Mouse (Mus musculus) layer of hippocampus, adult 8-10 months (tissue): Measurements from ENCODE around the gene Tlcd1. TPM values are rescaled to one million over a fixed set of nuclear protein-coding genes. Genes with fewer than 3 reads are reported as not detected.
A peak's percentile ranks its signal among the peaks of the same experiment; 100 is the strongest.

ENCODE experiments used
- DNase-seq, 2 experiments: peaks; one replicate each; pipeline ENCODE4 v3.0.0; 2022; ENCODE audit warnings: low spot score in 2 of 2
- microRNA-seq, 2 experiments: library from miRNA; unstranded; fragments of <30 nt; microRNA quantifications; one replicate each; pipeline ENCODE4 v1.2.0; 2022
- total RNA-seq, 4 experiments: library from RNA; stranded (reverse); gene quantifications; 2 replicates each; pipeline ENCODE4 v1.2.4; 2022

Tlcd1 gene
- total RNA-seq, 4 experiments from 2014 or later, result 16.6 to 24.8 (median 23.8) TPM

GRCm38 (mm10) chr11:78202372-78202771 lies 25.9 kb downstream of the Tlcd1 start:
- no peak for DNase-seq

- DNase-seq, result no peak
These were observed 27.8 kb downstream of the Tlcd1 start for GRCm38 (mm10) chr11:78204287-78204686.

- no peak for DNase-seq
These were observed 29.1 kb downstream of the Tlcd1 start for GRCm38 (mm10) chr11:78205361-78206206.

- DNase-seq, result no peak
These were observed 30.7 kb downstream of the Tlcd1 start for GRCm38 (mm10) chr11:78207190-78207589.

GRCm38 (mm10) chr11:78209886-78210285 lies 33.4 kb downstream of the Tlcd1 start:
- DNase-seq, result no peak

DNA sequence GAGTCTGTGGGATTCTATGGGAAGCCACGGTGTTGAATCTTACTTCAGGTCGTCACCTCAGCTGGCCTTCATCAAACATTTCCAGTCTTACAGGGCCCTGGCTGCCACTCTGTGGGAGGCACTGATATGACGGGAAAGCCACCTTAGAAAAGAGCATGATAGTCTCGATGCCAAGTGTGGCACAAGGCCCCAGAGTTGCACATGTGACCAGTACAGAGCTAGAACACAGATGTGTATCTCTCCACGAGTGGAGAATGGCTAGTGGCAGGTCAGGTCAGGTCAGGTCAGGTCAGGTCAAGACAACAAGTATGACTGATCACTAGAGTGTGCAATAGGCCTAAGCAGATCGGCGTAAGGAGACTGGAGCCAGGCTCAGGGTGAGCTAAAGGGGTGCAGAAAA lies 34.1 kb downstream of the Tlcd1 start:
- DNase-seq, result no peak

DNA sequence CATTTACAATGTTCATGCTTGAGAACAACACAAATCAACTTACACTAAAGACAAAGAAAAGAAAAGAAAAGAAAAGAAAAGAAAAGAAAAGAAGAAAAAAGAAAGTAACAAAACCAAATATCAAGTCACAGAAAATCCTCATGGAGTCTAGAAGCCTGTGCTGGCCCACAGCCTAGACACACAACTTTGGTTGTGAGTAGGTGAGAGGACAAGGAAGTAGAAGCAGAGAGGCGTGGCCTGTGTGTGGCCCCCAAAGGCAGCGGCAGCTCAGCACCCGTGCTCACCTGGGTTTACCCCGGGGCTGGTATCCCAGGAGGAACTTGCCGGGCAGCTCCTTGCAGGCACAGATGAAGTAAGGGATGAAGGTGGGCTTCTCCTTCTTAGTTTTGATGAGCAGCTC lies 35.0 kb downstream of the Tlcd1 start:
- DNase-seq, result no peak

DNA sequence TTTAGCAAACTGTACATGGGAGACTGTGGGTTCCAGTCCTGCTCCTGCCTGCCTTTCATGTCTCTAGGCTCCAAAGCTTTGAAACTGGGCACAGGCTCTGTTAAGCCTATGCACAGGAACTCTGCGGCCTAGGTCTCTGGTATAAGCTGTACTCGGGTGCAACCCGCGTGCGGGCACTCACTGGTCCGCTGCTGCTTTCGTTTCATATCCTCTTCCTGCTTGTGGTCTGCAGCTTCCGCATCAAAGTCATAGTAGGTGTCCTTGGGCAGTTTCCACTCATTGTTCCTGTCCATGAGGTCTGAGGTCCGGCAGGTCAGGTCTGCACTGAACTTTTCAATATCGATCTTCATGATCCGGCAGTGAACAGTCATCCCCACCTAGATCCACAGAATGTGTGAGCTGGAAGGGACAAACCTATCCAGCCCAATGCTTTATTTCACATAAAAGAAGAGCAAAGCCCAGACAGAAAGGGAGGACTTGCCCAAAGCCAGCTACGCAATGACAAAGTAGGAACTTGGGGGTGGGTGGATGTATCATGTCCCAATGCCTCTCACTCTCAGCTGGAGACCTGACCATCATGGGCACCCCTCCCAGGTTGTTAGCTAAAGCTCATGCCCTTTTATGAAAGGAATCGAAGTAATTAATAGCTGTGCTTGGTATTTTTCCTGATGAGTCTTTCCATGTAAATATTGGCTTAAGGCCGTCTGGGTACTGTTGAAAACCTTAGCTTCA lies 36.7 kb downstream of the Tlcd1 start:
- no peak for DNase-seq

DNA sequence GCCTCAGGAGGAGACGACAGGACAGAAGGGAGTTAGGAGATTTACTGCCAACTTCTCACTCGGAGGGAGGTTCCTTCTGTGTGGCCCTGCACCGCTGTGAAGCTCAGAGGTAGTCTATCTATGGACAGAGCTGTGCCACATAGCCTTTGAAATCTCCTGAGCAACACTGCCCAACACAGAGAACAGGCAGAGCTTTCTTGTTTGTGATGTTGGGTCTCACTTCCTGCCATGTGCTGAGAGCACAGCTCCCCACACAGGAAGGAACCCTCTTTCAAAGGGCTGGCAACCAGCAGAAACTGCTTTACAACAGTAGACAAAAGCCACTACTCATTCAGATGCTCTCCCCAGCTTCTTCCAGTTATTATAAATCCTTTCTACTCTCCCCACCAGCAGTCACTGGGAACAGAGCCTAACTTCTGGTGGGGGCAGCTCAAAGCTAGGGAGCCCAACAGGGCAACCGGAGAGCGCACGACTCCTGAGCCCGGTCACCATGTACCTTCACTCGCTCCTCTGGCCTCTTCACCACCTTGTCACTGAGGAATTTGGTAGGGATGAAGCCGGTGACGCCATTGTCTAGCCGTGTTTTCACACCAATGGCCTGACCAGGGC lies 39.3 kb downstream of the Tlcd1 start:
- peak in 1 of 2 experiments; percentile 56 for DNase-seq

DNA sequence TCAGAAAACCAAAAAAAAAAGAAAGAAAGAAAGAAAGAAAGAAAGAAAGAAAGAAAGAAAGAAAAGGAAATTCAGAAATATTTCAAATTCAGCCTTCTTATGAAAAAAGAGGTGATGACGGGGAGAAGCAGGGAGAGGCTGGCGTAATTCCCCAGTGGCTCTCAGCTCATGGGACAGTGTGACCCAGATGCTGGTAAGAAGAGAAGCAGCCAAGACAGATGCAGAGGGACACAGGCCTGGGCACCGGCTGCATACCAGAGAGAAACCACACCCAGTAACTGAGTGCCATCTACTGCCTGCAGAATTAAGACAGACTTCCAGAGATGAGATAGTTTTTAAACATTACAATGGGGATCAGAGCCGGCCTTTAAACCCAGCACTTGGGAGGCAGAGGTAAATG lies 47.1 kb downstream of the Tlcd1 start:
- DNase-seq, result no peak

Small RNA genes within 50 kb of the gene (microRNA-seq; reads per million reads assigned to microRNA genes)
- 0 to 0.96 reads per million in 2 experiments for gene Mir7653

Other genes starting within 250 kb of the Tlcd1 start
- gene Sez6, start 245.9 kb upstream of the Tlcd1 start, total RNA-seq, result 100 to 1,000 TPM; 139 to 164 (median 153) TPM
- gene Phf12, start 194.0 kb upstream of the Tlcd1 start, total RNA-seq, result 10 to 100 TPM; 56.1 to 64.4 (median 61.1) TPM
- 1 to 10 TPM; 4.0 to 5.2 (median 4.8) TPM for gene Dhrs13, start 144.4 kb upstream of the Tlcd1 start, total RNA-seq
- gene Flot2, start 138.8 kb upstream of the Tlcd1 start, total RNA-seq, result 10 to 100 TPM; 75.9 to 79.8 (median 76.1) TPM
- gene Eral1, start 96.3 kb upstream of the Tlcd1 start, total RNA-seq, result 10 to 100 TPM; 15.8 to 21.7 (median 21.2) TPM
- 10 to 100 TPM; 27.4 to 30.0 (median 28.1) TPM for gene Fam222b, start 82.1 kb upstream of the Tlcd1 start, total RNA-seq
- gene Traf4, start 11.1 kb upstream of the Tlcd1 start, total RNA-seq, result 10 to 100 TPM in 3 of 4 experiments, 1 to 10 TPM in 1; 9.2 to 11.1 (median 10.4) TPM
- gene Nek8, start within 50 bp of the Tlcd1 start, total RNA-seq, result 1 to 10 TPM; 3.0 to 3.5 (median 3.3) TPM
- gene Rpl23a, start 6.9 kb downstream of the Tlcd1 start, total RNA-seq, result 100 to 1,000 TPM; 606 to 878 (median 722) TPM
- gene Rab34, start 11.7 kb downstream of the Tlcd1 start, total RNA-seq, result 10 to 100 TPM; 28.2 to 39.4 (median 36.4) TPM
- gene Proca1, start 16.7 kb downstream of the Tlcd1 start, total RNA-seq, result 1 to 10 TPM; 3.9 to 5.9 (median 4.9) TPM
- gene Sdf2, start 69.0 kb downstream of the Tlcd1 start, total RNA-seq, result 10 to 100 TPM; 61.6 to 67.7 (median 62.3) TPM
- gene Supt6, start 69.3 kb downstream of the Tlcd1 start, total RNA-seq, result 100 to 1,000 TPM; 124 to 126 (median 125) TPM
- 100 to 1,000 TPM; 181 to 208 (median 193) TPM for gene 2610507B11Rik, start 85.0 kb downstream of the Tlcd1 start, total RNA-seq
- gene BC030499, start 114.1 kb downstream of the Tlcd1 start, total RNA-seq, result 10 to 100 TPM in 1 of 4 experiments, 1 to 10 TPM in 3; 4.3 to 11.8 (median 7.3) TPM
- gene Spag5, start 124.8 kb downstream of the Tlcd1 start, total RNA-seq, result 1 to 10 TPM; 5.8 to 9.4 (median 7.1) TPM
- gene Aldoc, start 146.3 kb downstream of the Tlcd1 start, total RNA-seq, result 1,000 to 10,000 TPM in 1 of 4 experiments, 100 to 1,000 TPM in 3; 734 to 1,027 (median 804) TPM
- 10 to 100 TPM; 58.9 to 64.6 (median 62.2) TPM for gene Pigs, start 151.7 kb downstream of the Tlcd1 start, total RNA-seq
- 10 to 100 TPM; 30.9 to 37.3 (median 34.9) TPM for gene Unc119, start 166.8 kb downstream of the Tlcd1 start, total RNA-seq
- gene Foxn1, start 209.8 kb downstream of the Tlcd1 start, total RNA-seq, result under 1 TPM in 1 of 4 experiments, not detected in 3; 0.10 TPM
- gene Slc13a2, start 245.5 kb downstream of the Tlcd1 start, total RNA-seq, result not detected